Mouse (Mus musculus) intestine, embryonic 16.5 days (tissue): ENCODE measurements around the gene Ighmbp2. TPM values are rescaled to one million over a fixed set of nuclear protein-coding genes. Genes with fewer than 3 reads are reported as not detected.
A peak's percentile ranks its signal among the peaks of the same experiment; 100 is the strongest.

ENCODE experiments used
- ATAC-seq: fragments of 200-750 bp; cut with Nextera tagmentation; 2 replicates; pipeline ENCODE4 v1.8.0; 2017; ENCODE audit warnings: moderate TSS enrichment, moderate library complexity
- H3K27ac ChIP-seq: fragments of 300-500 bp; sonication (generic); 2 replicates; pipeline ENCODE4 v1.5.1; 2014; ENCODE audit warnings: mild to moderate bottlenecking, low read length
- H3K27me3 ChIP-seq: fragments of 300-500 bp; sonication (generic); replicated peaks from 2 replicates; pipeline ENCODE4 v1.6.1; 2014; ENCODE audit warnings: low read length, control low read depth, mixed read lengths; ENCODE audit not compliant: control insufficient read depth, insufficient read depth
- H3K36me3 ChIP-seq: fragments of 300-500 bp; sonication (generic); 2 replicates; pipeline ENCODE4 v1.6.1; 2014; ENCODE audit warnings: low read length, control low read depth; ENCODE audit not compliant: control insufficient read depth, insufficient read depth
- H3K4me1 ChIP-seq: fragments of 300-500 bp; sonication (generic); 2 replicates; pipeline ENCODE4 v1.6.1; 2014; ENCODE audit warnings: low read length, control low read depth, mixed read lengths; ENCODE audit not compliant: control insufficient read depth, insufficient read depth
- H3K4me2 ChIP-seq: fragments of 300-500 bp; sonication (generic); 2 replicates; pipeline ENCODE4 v1.6.1; 2014; ENCODE audit warnings: low read depth, low read length, control low read depth
- H3K4me3 ChIP-seq: fragments of 300-500 bp; sonication (generic); 2 replicates; pipeline ENCODE4 v1.5.1; 2014; ENCODE audit warnings: mild to moderate bottlenecking, low read length
- H3K9ac ChIP-seq: fragments of 300-500 bp; sonication (generic); 2 replicates; pipeline ENCODE4 v1.6.1; 2014; ENCODE audit warnings: low read depth, low read length
- H3K9me3 ChIP-seq: fragments of 300-500 bp; sonication (generic); 2 replicates; pipeline ENCODE4 v1.6.1; 2016; ENCODE audit warnings: low read length, control low read depth; ENCODE audit not compliant: control insufficient read depth
- WGBS: fragments of 180-500 bp; shearing (Covaris S2); extraction: QIAGEN DNeasy Blood & Tissue Kit; methylation state at CpG from one replicate; pipeline ENCODE4 v1.1.7; 2014; 5-methylcytosine and 5-hydroxymethylcytosine counted together
- polyA plus RNA-seq: library from polyadenylated mRNA; unstranded; fragments of >200 nt; fragmentation: Nextera tagmentation; extraction: Ambion mirVana; gene quantifications from 2 replicates; pipeline ENCODE4 v1.2.1, GENCODE M21; 2015

Ighmbp2 gene
- 7.2 and 7.9 TPM in 2 replicates for polyA plus RNA-seq

DNA sequence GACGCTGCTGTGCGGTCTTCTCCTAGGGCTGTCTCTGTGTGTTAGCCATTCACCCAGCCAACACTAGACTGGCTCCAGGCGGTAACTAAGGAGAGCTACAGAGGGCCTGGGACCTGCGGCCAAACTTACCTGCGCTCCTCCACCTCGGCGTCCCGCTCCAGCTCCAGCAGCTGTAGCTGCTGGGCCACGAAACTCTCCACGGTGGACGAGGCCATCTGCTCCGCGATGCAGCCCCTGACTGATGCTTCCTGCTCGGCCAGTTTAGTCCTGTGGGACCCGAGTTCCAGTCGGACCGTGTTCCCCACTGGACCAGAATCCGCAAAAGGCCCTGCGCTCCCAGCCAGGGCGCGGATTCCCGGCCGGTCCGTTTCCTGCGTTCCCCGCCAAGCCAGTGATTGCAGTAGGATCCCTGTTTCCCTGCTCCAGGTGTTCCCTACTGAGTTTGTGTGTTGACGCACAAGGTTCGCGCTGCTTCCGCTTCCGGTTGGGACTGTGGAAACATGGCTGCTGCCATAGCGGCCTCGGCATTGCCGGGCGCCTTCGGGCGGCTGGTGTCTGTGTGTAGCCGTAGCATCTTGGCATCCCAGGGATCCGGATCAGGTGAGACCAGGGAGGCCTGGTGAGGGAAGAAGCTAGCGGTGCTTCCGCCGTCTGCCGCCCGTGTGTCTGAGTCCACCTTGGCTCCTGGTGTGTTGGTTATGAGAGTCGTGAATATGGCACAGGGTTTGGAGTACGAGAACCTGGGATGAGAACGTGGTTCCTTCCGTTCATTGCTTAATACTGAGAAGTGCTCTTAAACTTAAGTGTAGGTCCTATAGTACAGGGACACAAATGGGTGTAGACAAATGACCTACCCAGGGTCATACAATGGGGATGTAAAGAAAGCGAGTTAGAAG, at the start of gene Ighmbp2, which contains the start of gene Mrpl21:
TSS of gene Ighmbp2 (minus strand) at position 446 of the 896 bp plus-strand sequence.
TSS of gene Mrpl21 (plus strand) at position 330 of the 896 bp plus-strand sequence.
- H3K27ac ChIP-seq = peak within 1 kb of the TSS; percentile 70
- no peaks in the 10 kb centered on the region for H3K27me3 ChIP-seq
- H3K9me3 ChIP-seq = no peaks in the 10 kb centered on the region
- H3K4me2 ChIP-seq = peak within 1 kb of the TSS; percentile 71
- peak within 1 kb of the TSS; percentile 87 for H3K9ac ChIP-seq
- H3K4me3 ChIP-seq = peak within 1 kb of the TSS; percentile 79
- WGBS = under 1% methylated on average over 49 of the region's 49 CpGs
- H3K4me1 ChIP-seq = peaks cover 12% of the 10 kb centered on the region
- ATAC-seq = peak; percentile 97
- peaks cover 2% of the 10 kb centered on the region; the same call in 1 of the 2 replicates for H3K36me3 ChIP-seq

DNA sequence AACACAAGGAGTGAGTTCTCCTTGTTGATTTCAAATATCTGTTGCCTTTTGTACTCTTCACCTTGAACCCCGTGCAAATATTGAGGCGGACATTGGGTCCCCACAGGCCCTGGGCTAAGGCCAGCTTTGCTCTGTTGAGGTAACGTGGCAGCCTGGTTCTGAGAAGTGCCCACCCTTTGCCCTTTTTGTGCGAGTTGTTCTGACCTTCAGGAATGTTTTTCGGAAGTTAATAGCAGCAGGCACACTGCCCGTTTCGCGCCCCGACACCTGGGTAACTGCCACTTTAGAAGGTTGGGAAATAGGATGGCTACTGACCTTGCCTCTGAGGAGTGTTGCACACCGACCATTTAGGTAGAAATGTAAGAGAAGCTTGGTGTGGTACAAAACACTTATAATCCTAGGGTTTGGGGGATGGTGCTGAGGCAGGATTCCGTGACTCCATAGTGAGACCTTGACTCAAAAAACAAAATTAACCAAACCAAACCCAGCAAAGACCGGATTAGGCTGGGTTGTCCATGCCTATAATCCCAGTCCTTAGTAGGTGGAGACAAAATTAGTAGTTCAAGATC, 43.7 kb upstream of the Ighmbp2 start:
- H3K9me3 ChIP-seq = no peaks in the 10 kb centered on the region
- H3K27me3 ChIP-seq = no peaks in the 10 kb centered on the region
- H3K27ac ChIP-seq = peak overlapping the region; percentile 96
- 79% methylated on average over 12 of the region's 12 CpGs for WGBS
- ATAC-seq = no peak
- H3K4me2 ChIP-seq = peak overlapping the region; percentile 96; the same call in 1 of the 2 replicates
- no peaks in the 10 kb centered on the region for H3K36me3 ChIP-seq
- no peak overlapping the region for H3K4me3 ChIP-seq
- H3K4me1 ChIP-seq = peaks cover 23% of the 10 kb centered on the region
- no peak overlapping the region for H3K9ac ChIP-seq

DNA sequence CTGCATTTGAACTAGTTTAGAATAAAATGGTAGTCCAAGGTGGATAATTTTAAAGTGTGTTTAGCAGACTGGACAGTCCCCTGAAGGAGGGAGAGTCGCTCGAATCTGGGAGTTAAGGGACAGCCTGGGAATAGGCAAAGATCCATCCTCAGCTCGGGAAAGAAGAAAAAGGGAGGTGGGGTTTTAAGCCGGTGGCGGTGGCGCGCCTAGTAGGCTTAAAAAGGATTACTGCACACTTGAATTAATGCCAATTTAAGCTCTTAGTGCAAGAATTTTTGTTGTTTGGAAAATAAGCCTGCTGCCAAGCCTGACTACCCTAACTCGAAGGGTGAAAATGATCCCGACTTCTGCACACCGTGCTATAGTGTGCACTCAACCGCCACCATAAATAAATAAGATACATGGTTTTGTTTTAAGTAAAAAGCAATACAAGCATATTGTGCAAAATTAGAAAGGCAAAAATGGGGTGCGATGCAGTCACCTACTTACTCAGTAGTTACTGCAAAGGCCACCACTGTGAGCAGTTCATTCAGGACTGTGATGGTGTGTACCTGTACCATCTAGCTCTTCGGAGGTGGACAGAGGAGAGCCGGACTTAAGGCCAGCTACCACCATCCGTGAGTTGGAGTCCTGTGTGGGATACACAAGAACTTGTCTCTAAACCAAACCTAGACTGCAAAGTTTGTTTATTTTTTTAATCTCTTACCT, 43.1 kb upstream of the Ighmbp2 start:
- WGBS = 28% methylated on average over 15 of the region's 15 CpGs
- Histone ChIP-seq H3K27ac (peak overlapping the region; percentile 96), H3K9ac (peak overlapping the region; percentile 78), H3K9me3 (no peaks in the 10 kb centered on the region), H3K36me3 (no peaks in the 10 kb centered on the region), H3K4me1 (peaks cover 29% of the 10 kb centered on the region), H3K4me3 (peak overlapping the region; percentile 70), H3K4me2 (peak overlapping the region; percentile 96), H3K27me3 (no peaks in the 10 kb centered on the region)
- ATAC-seq = peak; percentile 1; the same call in 1 of the 2 replicates

DNA sequence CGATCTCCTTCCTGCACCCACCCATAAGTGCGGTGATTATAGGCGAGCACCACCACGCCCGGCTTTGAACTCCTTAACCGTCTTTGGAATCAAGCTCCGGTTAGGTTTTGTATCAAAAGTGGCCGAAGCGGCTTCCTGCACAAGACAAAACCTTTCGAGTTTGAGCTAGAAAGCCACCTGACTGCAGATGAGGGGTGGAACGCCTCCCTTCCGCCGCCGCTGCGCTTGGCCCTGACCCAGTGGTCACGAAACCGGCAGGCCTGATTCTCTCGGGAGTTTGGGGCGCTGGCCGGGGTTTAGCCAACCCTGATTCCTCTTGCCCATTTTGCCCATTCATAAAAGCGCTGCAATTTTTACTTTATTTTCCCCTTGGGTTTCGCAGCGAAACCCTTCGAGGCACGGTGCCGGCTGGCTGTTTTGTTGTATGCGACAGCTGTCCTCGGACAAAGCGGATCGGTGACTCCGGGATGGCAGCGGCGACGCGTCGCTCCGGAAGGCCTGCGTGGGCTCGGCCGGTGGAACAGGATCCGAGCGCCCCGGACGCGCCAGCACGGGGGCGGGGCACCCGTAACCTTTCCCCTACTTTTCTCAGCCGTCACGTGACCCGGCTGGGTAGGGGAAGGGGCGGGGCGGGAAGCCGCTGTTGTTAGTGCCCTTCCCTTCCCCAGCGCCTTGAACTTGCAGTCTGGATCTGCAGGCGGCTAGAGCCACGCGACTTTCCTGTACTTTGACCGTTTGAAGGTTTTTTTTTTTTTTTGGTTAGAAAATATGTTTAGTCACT, 42.3 kb upstream of the Ighmbp2 start:
- Histone ChIP-seq H3K27ac (peak overlapping the region; percentile 96), H3K27me3 (no peaks in the 10 kb centered on the region), H3K4me2 (peak overlapping the region; percentile 96), H3K36me3 (no peaks in the 10 kb centered on the region), H3K9me3 (no peaks in the 10 kb centered on the region), H3K4me3 (peak overlapping the region; percentile 70), H3K4me1 (peaks cover 29% of the 10 kb centered on the region), H3K9ac (peak overlapping the region; percentile 78)
- ATAC-seq = peak; percentile 75
- under 1% methylated on average over 59 of the region's 59 CpGs for WGBS

DNA sequence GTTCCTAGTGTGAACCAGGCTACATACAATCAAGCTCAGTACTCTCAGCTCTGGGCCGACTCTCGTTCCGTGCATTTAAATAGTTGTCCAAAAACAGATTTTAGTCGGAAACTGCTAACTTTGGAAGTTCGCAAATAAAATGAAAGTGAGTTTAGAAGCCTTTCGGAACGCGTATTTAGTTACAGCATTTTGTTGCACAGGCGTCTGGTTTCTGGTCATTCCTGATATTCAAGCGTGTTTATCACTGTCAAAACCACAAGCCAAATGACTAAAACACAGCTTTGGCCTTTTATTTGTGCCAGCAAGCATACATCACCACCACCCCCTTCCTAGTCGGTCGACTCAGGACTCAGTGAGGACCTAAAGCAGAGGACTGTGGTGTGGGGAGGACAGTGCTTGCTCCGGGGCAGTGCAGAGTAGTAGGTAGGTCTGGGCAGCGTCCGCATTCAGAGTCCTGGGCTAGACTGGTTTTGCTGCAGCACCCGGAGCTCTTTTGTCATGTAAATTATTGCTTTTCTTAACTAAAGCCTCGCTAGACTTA, 41.5 kb upstream of the Ighmbp2 start:
- Histone ChIP-seq H3K4me2 (peak overlapping the region; percentile 96), H3K27ac (peak overlapping the region; percentile 96), H3K9me3 (no peaks in the 10 kb centered on the region), H3K27me3 (no peaks in the 10 kb centered on the region), H3K4me3 (peak overlapping the region; percentile 70), H3K9ac (peak overlapping the region; percentile 78), H3K36me3 (no peaks in the 10 kb centered on the region), H3K4me1 (peaks cover 32% of the 10 kb centered on the region)
- WGBS = 4% methylated on average over 17 of the region's 17 CpGs
- ATAC-seq = no peak

DNA sequence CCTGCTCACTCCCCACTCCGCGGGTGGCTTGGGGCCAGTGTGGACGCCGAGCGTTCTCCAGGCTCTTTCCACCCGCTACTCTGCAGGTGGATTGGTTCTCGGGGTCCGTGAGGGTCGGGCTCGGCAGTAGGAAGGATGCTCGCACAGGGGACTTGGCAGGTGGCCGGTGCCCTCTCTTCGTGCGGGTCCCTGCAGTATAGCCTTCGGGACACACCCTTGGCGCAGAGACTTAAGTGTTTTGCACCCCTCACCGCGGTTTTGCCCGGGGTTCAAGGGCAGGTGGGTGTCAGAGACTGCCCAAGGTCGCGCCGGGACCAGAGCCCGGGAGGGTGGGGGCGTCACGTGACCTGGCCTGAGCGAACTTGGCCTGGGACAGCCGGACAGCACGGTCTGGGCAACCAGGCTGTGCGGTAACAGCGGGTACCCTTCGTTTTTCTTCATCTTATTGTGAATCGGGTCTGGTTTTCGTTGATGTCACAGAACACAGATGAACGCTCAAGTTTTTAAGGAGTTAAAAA, 41.0 kb upstream of the Ighmbp2 start:
- H3K4me1 ChIP-seq = peaks cover 33% of the 10 kb centered on the region
- ATAC-seq = 0 out of 2 replicates have a peak, but pooled peaks have one; percentile 0
- peak overlapping the region; percentile 78 for H3K9ac ChIP-seq
- H3K36me3 ChIP-seq = no peaks in the 10 kb centered on the region
- H3K27ac ChIP-seq = peak overlapping the region; percentile 96
- under 1% methylated on average over 34 of the region's 34 CpGs for WGBS
- H3K27me3 ChIP-seq = no peaks in the 10 kb centered on the region
- no peaks in the 10 kb centered on the region for H3K9me3 ChIP-seq
- H3K4me2 ChIP-seq = peak overlapping the region; percentile 96
- H3K4me3 ChIP-seq = peak overlapping the region; percentile 70

DNA sequence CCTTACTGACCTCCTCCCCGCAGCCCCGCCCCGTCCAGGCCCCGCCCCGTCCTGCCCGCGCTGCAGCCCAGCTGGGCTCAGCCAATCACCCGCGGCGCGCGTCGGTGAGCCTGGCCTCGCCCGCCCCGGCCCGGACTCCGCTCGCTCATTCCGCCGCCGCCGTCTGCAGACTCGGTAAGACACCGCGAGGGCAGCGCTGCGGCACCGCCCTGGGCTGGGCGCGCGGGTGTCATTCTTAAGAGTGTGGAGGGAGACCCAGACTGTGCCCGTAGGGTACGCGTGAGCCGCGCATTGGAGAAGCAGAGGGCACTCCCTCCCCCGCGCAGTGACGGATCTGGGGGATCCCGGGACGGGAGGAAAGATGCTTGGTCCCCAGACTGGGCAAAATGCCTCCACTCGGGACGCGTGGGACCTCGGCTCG, 40.4 kb upstream of the Ighmbp2 start:
- H3K4me3 ChIP-seq = peak overlapping the region; percentile 70
- peak overlapping the region; percentile 78 for H3K9ac ChIP-seq
- H3K9me3 ChIP-seq = no peaks in the 10 kb centered on the region
- H3K4me1 ChIP-seq = peaks cover 33% of the 10 kb centered on the region
- no peaks in the 10 kb centered on the region for H3K27me3 ChIP-seq
- peak; percentile 79 for ATAC-seq
- peak overlapping the region; percentile 96 for H3K4me2 ChIP-seq
- H3K36me3 ChIP-seq = no peaks in the 10 kb centered on the region
- under 1% methylated on average over 46 of the region's 47 CpGs for WGBS
- peak overlapping the region; percentile 96 for H3K27ac ChIP-seq

DNA sequence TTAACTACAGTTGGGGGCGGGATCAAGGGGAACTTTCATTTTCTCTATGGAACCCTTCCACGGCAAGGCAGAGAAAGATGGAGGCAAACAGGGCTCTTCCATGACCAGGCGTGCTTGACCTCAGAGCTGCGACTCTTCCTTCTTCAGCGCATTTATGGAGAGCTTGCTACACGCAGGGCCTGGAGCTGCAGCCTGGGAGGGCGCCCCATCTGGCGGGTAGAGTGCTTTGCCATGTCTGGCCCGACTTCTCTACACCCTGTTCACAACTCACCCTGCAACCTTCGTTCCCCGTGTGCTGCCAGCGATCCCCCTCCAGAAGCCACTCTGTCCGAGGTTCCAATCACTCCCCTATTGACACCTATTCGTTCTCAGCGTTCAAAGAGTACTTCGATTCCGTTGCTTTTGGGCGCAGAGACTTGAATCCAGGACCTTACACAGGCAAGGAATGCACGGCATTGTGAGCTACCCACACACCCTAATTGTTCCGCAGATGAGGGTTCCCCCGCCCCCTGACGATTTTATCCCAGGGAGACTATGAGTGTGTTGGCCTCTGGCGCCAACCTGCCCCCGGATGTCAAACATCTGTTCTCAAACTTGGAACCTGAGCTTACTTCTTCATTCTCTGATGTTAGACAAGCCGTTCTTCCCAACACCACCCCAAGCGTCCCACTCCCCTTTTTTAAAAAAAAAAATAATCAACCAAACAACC, 39.6 kb upstream of the Ighmbp2 start, which contains the start of gene Cpt1a:
TSS of gene Cpt1a (plus strand) at position 74 of the 709 bp plus-strand sequence.
- peak within 1 kb of the TSS; percentile 96 for H3K4me2 ChIP-seq
- 3% methylated on average over 26 of the region's 26 CpGs for WGBS
- peak; percentile 10; the same call in 1 of the 2 replicates for ATAC-seq

More for the DNA sequence above, 39.6 kb upstream of the Ighmbp2 start, which contains the start of gene Cpt1a:
- peak within 1 kb of the TSS; percentile 78 for H3K9ac ChIP-seq
- H3K36me3 ChIP-seq = no peaks in the 10 kb centered on the region
- no peaks in the 10 kb centered on the region for H3K27me3 ChIP-seq
- H3K9me3 ChIP-seq = no peaks in the 10 kb centered on the region
- H3K27ac ChIP-seq = peak within 1 kb of the TSS; percentile 96
- H3K4me1 ChIP-seq = peaks cover 33% of the 10 kb centered on the region
- peak within 1 kb of the TSS; percentile 70 for H3K4me3 ChIP-seq
